Mouse (Mus musculus) brain, embryonic 14.5 days (tissue): ENCODE measurements at regions not wholly inside any gene's neighbourhood (a gene's known extent, or its start where the extent isn't known, plus 50 kb on each side); places are given as distances from the start of the nearest gene placed in this dataset.

Source experiments
- CTCF ChIP-seq: fragments of 200-500 bp; IDR thresholded peaks from 2 replicates; pipeline ENCODE4 v1.5.1; 2012; ENCODE audit warnings: inconsistent platforms, mild to moderate bottlenecking, moderate library complexity, borderline replicate concordance; ENCODE audit not compliant: insufficient read depth, insufficient read length; ENCODE audit errors: extremely low read depth
- POLR2A ChIP-seq: fragments of 200-500 bp; IDR thresholded peaks from 2 replicates; pipeline ENCODE4 v1.6.1; 2012; ENCODE audit warnings: mild to moderate bottlenecking, inconsistent platforms, borderline replicate concordance; ENCODE audit not compliant: poor library complexity, insufficient read depth, insufficient read length, severe bottlenecking; ENCODE audit errors: extremely low read depth

DNA sequence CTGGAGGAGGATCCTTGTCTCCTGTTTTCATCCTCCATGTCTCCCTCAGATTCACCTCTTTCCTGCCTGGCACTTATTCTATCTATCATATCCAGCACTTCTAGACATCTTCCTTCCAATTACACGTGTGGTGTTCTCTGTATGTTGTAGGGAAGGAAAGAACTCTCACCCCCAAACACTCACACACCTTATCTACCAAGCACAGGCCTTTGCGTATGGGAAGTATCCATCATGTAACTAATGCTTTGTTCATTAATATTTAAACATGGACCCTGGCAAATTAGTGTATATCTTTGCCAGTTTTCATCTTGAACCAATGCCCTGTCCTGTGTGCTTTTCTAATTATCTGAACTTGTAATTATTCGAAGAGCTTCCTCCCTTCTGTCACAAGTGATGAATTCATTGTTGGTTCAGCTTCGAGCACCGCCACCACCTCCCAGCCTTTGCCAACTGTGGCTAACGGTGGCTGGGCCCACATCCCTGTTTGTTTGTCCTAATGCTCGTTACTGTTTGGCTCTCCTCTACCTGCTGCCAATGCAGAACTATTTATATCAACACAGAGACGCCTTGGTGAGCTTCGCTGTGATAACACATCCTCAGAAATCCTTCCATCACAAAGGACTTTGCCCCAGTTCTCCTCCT, 84.3 kb upstream of the Zcchc2 start:
- TF ChIP-seq POLR2A (no peak), CTCF (no peak)
